Mouse (Mus musculus) forebrain, embryonic 14.5 days (tissue): Measurements from ENCODE around the gene Il5ra. TPM values are rescaled to one million over a fixed set of nuclear protein-coding genes. Genes with fewer than 3 reads are reported as not detected.

Experiments used
- ATAC-seq: fragments of 200-750 bp; cut with Nextera tagmentation; 2 replicates; pipeline ENCODE4 v1.8.0; 2017; ENCODE audit warnings: mild to moderate bottlenecking, moderate library complexity
- DNase-seq: peaks from one replicate; pipeline ENCODE4 v3.0.0-alpha.2; 2015; ENCODE audit warnings: low spot score
- H3K27ac ChIP-seq: fragments of 300-500 bp; sonication (generic); 2 replicates; pipeline ENCODE4 v1.5.1; 2014; ENCODE audit warnings: low read depth, mild to moderate bottlenecking, control low read depth, low read length, moderate library complexity
- H3K27me3 ChIP-seq: fragments of 300-500 bp; sonication (generic); replicated peaks from 2 replicates; pipeline ENCODE4 v1.6.1; 2014; ENCODE audit warnings: low read length, control low read depth, mixed read lengths; ENCODE audit not compliant: control insufficient read depth, insufficient read depth
- H3K36me3 ChIP-seq: fragments of 300-500 bp; sonication (generic); 2 replicates; pipeline ENCODE4 v1.6.1; 2014; ENCODE audit warnings: low read length, control low read depth; ENCODE audit not compliant: control insufficient read depth, insufficient read depth
- H3K4me1 ChIP-seq: fragments of 300-500 bp; sonication (generic); 2 replicates; pipeline ENCODE4 v1.6.1; 2014; ENCODE audit warnings: antibody characterized with exemption, low read length, control low read depth; ENCODE audit not compliant: control insufficient read depth, insufficient read depth
- H3K4me2 ChIP-seq: fragments of 300-500 bp; sonication (generic); 2 replicates; pipeline ENCODE4 v1.6.1; 2014; ENCODE audit warnings: mild to moderate bottlenecking, control low read depth, low read length
- H3K4me3 ChIP-seq: fragments of 300-500 bp; sonication (generic); 2 replicates; pipeline ENCODE4 v1.5.1; 2014; ENCODE audit warnings: low read depth, low read length, control low read depth
- H3K9ac ChIP-seq: fragments of 300-500 bp; sonication (generic); 2 replicates; pipeline ENCODE4 v1.6.1; 2014; ENCODE audit warnings: mild to moderate bottlenecking, low read length, control low read depth, moderate library complexity
- H3K9me3 ChIP-seq: fragments of 300-500 bp; sonication (generic); replicated peaks from 2 replicates; pipeline ENCODE4 v1.6.1; 2016; ENCODE audit warnings: low read length, control low read depth, mixed read lengths; ENCODE audit not compliant: control insufficient read depth
- WGBS: fragments of 180-500 bp; shearing (Covaris S2); extraction: QIAGEN DNeasy Blood & Tissue Kit; methylation state at CpG from one replicate; pipeline ENCODE4 v1.1.7; 2014; 5-methylcytosine and 5-hydroxymethylcytosine counted together
- polyA plus RNA-seq: library from polyadenylated mRNA; unstranded; fragments of >200 nt; fragmentation: Nextera tagmentation; extraction: Ambion mirVana; gene quantifications from 2 replicates; pipeline ENCODE4 v1.2.1, GENCODE M21; 2014

The Il5ra gene
- polyA plus RNA-seq, 1 experiment from 2014 or later, result not detected

GRCm38 (mm10) chr6:106745673-106746394 lies 3.0 kb downstream of the Il5ra start:
- Histone ChIP-seq H3K4me1 (no peaks in the 10 kb centered on the region), H3K4me3 (no peak overlapping the region), H3K27me3 (no peaks in the 10 kb centered on the region), H3K27ac (no peak overlapping the region), H3K4me2 (no peak overlapping the region), H3K36me3 (no peaks in the 10 kb centered on the region), H3K9ac (no peak overlapping the region), H3K9me3 (no peaks in the 10 kb centered on the region)
- WGBS, result 88% methylated on average over 7 of the region's 7 CpGs
- DNase-seq, result no peak
- ATAC-seq, result no peak

DNA sequence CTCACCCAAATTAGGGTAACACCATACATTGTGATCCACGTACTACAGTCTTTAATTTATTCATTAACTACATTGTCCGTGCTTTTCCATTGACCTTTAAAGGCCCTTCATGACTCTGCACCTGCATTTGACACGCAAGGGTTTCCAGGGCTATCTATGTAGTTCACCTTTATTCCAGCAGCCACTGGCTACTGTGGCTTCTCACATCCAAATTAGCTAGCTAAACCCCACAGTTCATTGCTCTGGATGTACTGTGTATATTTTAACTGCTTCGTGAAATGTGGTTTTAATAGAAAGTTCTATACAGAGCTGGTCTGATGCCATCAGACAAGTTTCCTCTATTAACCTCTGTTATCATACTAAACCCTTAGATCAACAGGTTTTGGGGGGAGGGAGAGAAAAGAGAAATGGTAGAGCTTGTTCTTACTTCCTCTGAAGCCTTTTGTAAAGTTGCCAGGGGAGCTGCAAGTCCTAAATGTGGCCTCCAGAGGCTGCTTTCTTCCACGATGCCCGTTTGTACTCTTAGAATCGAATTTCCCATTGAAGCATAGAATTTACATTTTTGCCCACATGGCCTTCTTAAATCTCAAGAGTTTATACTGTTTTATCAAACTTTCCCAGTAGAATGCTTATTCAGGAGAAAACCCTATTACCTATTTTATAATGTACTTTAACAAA lies 5.1 kb downstream of the Il5ra start:
- Histone ChIP-seq H3K27me3 (no peaks in the 10 kb centered on the region), H3K9ac (no peak overlapping the region), H3K4me3 (no peak overlapping the region), H3K4me1 (no peaks in the 10 kb centered on the region), H3K27ac (no peak overlapping the region), H3K36me3 (no peaks in the 10 kb centered on the region), H3K9me3 (no peaks in the 10 kb centered on the region), H3K4me2 (no peak overlapping the region)
- DNase-seq (no peak), ATAC-seq (no peak)
- WGBS, result 75% methylated on average over 7 of the region's 7 CpGs

GRCm38 (mm10) chr6:106740244-106740825 lies 8.5 kb downstream of the Il5ra start:
- ATAC-seq, result no peak
- WGBS, result 95% methylated on average over 1 of the region's 1 CpGs

DNA sequence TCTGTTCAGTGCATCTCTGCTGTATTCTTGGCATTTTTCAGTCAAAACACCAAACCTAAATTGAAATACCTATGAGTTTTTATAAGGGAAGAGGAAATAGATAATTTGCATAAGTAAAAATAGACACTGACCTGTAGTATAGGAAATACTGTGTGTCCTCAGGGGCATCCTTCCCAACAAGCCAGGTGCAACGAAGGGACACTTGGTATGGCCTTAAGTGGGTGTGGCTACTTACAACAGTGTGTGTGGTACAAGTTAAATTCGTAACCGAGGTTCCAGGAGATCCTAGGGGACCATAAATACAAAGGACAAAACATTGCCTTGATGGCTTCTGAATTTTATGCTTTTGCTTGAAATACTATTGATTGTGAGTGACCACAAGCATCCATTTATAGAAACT lies 10.6 kb downstream of the Il5ra start:
- Histone ChIP-seq H3K36me3 (no peaks in the 10 kb centered on the region), H3K4me2 (no peak overlapping the region), H3K9ac (no peak overlapping the region), H3K4me3 (no peak overlapping the region), H3K9me3 (no peaks in the 10 kb centered on the region), H3K27ac (no peak overlapping the region), H3K4me1 (no peaks in the 10 kb centered on the region), H3K27me3 (no peaks in the 10 kb centered on the region)
- ATAC-seq, result no peak
- DNase-seq, result no peak
- 74% methylated on average over 3 of the region's 3 CpGs for WGBS

More at GRCm38 (mm10) chr6:106740244-106740825, 8.5 kb downstream of the Il5ra start:
- no peak overlapping the region for H3K4me2 ChIP-seq
- no peak for DNase-seq
- H3K36me3 ChIP-seq, result no peaks in the 10 kb centered on the region
- no peak overlapping the region for H3K27ac ChIP-seq
- no peaks in the 10 kb centered on the region for H3K9me3 ChIP-seq
- no peaks in the 10 kb centered on the region for H3K4me1 ChIP-seq
- H3K4me3 ChIP-seq, result no peak overlapping the region
- no peak overlapping the region for H3K9ac ChIP-seq
- no peaks in the 10 kb centered on the region for H3K27me3 ChIP-seq

DNA sequence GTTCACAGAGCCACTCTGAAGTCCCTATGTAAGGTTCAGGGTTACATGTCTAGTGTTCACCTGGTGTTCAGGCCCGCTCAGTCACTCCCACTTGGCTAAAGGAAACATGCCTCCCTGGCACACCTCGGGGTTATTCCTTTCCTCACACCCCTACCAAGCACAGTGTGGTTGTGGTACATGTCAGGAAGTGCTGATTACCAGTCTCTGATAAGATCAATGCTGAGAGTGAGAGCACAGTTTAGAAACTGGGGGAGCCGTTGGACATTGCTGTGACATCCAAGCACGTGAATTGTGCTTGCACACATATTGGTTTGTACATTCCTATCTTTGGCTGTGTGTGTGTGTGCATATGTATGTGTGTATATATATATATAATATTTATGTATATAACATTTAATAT lies 16.3 kb downstream of the Il5ra start:
- no peaks in the 10 kb centered on the region for H3K4me1 ChIP-seq
- H3K4me3 ChIP-seq, result no peak overlapping the region
- H3K27ac ChIP-seq, result no peak overlapping the region
- H3K9ac ChIP-seq, result no peak overlapping the region
- no peaks in the 10 kb centered on the region for H3K27me3 ChIP-seq
- DNase-seq (no peak), ATAC-seq (no peak)
- H3K4me2 ChIP-seq, result no peak overlapping the region
- H3K36me3 ChIP-seq, result no peaks in the 10 kb centered on the region
- 89% methylated on average over 4 of the region's 4 CpGs for WGBS
- H3K9me3 ChIP-seq, result no peaks in the 10 kb centered on the region

- H3K4me2 ChIP-seq, result no peak overlapping the region
- no peak overlapping the region for H3K9ac ChIP-seq
- no peak overlapping the region for H3K4me3 ChIP-seq
- H3K9me3 ChIP-seq, result no peaks in the 10 kb centered on the region
- H3K4me1 ChIP-seq, result no peaks in the 10 kb centered on the region
- no peaks in the 10 kb centered on the region for H3K27me3 ChIP-seq
- no peak overlapping the region for H3K27ac ChIP-seq
- DNase-seq (no peak), ATAC-seq (no peak)
- H3K36me3 ChIP-seq, result no peaks in the 10 kb centered on the region
- WGBS, result 84% methylated on average over 4 of the region's 4 CpGs
Measured at GRCm38 (mm10) chr6:106729682-106730314, 19.0 kb downstream of the Il5ra start.

DNA sequence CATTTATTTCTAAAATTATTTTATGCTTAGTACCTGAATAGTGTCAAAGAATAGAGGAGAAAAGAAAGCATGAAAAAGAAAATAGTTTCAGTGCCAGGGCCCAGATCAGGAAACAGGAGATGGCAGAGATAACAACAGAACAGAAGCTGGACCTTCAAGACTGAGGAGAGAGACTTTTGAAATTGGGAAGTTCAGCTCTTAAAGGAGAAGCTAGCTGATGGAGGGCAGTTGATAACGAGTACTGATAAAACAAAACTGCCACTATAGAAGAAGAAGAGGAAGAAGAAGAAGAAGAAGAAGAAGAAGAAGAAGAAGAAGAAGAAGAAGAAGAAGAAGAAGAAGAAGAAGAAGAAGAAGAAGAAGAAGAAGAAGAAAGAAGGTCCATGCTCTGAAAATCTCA lies 21.1 kb downstream of the Il5ra start:
- ATAC-seq (no peak), DNase-seq (no peak)
- no peaks in the 10 kb centered on the region for H3K36me3 ChIP-seq
- no peaks in the 10 kb centered on the region for H3K27me3 ChIP-seq
- H3K4me1 ChIP-seq, result no peaks in the 10 kb centered on the region
- H3K9ac ChIP-seq, result no peak overlapping the region
- no peaks in the 10 kb centered on the region for H3K9me3 ChIP-seq
- H3K27ac ChIP-seq, result no peak overlapping the region
- no peak overlapping the region for H3K4me3 ChIP-seq
- 87% methylated on average over 1 of the region's 1 CpGs for WGBS
- H3K4me2 ChIP-seq, result no peak overlapping the region

- Histone ChIP-seq H3K27ac (no peak overlapping the region), H3K4me2 (no peak overlapping the region), H3K27me3 (no peaks in the 10 kb centered on the region), H3K9me3 (no peaks in the 10 kb centered on the region), H3K9ac (no peak overlapping the region), H3K4me1 (no peaks in the 10 kb centered on the region), H3K4me3 (no peak overlapping the region), H3K36me3 (no peaks in the 10 kb centered on the region)
- 82% methylated on average over 6 of the region's 6 CpGs for WGBS
- DNase-seq, result no peak
- ATAC-seq, result no peak
Measured at GRCm38 (mm10) chr6:106726078-106726477, 22.8 kb downstream of the Il5ra start.
